Mouse (Mus musculus) liver, adult 2 months (tissue): ENCODE results near the gene Sox6.

ENCODE experiments used
- CTCF ChIP-seq: fragments of 200-500 bp; IDR thresholded peaks from 2 replicates; pipeline ENCODE4 v1.5.1; 2011; ENCODE audit warnings: low read depth, low read length, control low read depth
- POLR2A ChIP-seq: fragments of 200-500 bp; IDR thresholded peaks from 2 replicates; pipeline ENCODE4 v1.6.1; 2011; ENCODE audit warnings: low read length, control low read depth; ENCODE audit not compliant: insufficient read depth; ENCODE audit errors: extremely low read depth

DNA sequence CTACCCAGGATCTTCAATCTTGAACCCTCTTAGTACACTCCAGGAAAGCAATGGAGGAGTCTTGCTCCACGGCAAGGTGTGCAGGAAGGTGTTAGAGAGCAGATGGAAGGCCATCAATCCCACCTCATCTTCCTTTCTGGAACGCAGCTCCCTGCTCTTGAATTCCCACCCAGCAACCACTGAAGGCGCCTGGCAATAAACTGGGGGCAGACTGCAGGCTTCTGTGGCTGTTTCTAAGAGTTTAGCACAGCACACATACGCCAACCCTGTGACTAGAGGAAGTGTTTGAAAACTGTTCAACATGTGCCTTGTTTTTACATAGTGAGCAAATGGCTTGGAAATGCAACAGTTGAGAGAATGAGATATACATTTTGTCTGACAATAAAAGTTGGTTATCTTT lies 412.6 kb downstream of the Sox6 start:
- no peak for TF ChIP-seq POLR2A
- TF ChIP-seq CTCF = no peak
